ENCODE assay signal across 9 mouse cellular contexts in the genomic region with DNA sequence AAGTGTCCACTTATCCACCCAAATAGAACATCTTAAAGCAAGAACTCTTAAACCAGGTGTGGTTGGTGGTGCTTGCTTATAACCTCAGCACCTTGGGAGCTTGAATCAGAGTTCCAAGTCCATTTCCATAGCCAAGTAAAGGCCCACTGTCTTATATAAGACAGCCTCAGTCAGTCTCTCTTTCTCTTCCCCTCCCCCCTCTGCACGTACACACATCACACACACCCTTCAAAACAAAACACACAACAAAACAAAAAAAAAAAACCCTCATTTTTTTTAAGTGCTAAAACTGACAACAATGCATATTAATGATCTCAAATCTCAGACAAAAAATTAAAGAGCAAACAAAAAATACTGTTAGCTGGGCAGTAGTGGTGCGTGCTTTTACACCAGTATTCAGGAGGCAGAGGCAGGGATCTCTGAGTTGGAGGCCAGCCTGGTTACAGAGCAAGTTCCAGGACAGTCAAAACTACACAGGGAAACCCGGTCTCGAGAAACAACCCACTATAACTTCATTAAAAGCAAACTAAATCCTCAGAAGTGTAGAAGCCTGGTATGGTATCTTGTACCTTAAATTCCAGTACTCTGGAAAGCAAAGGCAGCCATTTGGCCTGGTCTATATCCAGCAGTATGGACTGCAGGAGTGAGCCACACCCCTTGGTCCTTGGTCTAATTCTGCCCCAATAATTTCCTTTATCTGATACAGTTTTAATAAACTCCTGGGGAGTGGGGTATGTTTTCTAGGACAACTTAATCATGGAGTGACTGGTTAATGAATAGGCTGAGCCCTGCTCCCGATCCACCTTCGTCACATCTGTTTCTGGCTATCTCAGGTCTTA. TPM values are rescaled to one million over a fixed set of nuclear protein-coding genes. Genes with fewer than 3 reads are reported as not detected.
DNase-seq lines count a peak whose midpoint lies in the region; ATAC-seq lines count a peak whose summit lies in the region.
"Had no signal": no experiment of that assay in that cellular context is flagged by ENCODE, and none has a peak within 500 bp of the region (broad histone marks: within the 10 kb centered on the region; RNA-seq: fewer than 3 reads in every experiment).

No protein-coding gene starts in this region.

- ATAC-seq in hindbrain, embryonic 16.5 days, result no peak
- ATAC-seq in midbrain, embryonic 12.5 days (ENCODE audit: low FRiP score, low read depth), result no peak

- 25% methylated on average over 6 of the region's 6 CpGs for WGBS in hindbrain, embryonic 16.5 days
- 26% methylated on average over 6 of the region's 6 CpGs for WGBS in midbrain, embryonic 12.5 days

- H3K4me3 ChIP-seq in hindbrain, embryonic 16.5 days (ENCODE audit: low read length), result peak overlapping the region; percentile 97
- peak overlapping the region; percentile 96 for H3K4me3 ChIP-seq in midbrain, embryonic 12.5 days

- no peaks in the 10 kb centered on the region for H3K9me3 ChIP-seq in hindbrain, embryonic 16.5 days (ENCODE audit: control insufficient read depth, low read length)
- H3K9me3 ChIP-seq in midbrain, embryonic 12.5 days, result no peaks in the 10 kb centered on the region

- peaks cover 24% of the 10 kb centered on the region for H3K4me1 ChIP-seq in hindbrain, embryonic 16.5 days (ENCODE audit: control insufficient read depth, insufficient read depth, low read depth, low read length)
- peaks cover 17% of the 10 kb centered on the region for H3K4me1 ChIP-seq in midbrain, embryonic 12.5 days

- H3K36me3 ChIP-seq in hindbrain, embryonic 16.5 days (ENCODE audit: control insufficient read depth, insufficient read depth, low read length), result no peaks in the 10 kb centered on the region
- H3K36me3 ChIP-seq in midbrain, embryonic 12.5 days, result no peaks in the 10 kb centered on the region

- H3K27ac ChIP-seq in hindbrain, embryonic 16.5 days (ENCODE audit: low read depth, low read length), result peak overlapping the region; percentile 91
- H3K27ac ChIP-seq in midbrain, embryonic 12.5 days (replicated peaks), result peak overlapping the region; percentile 96

- DNase-seq in adrenal gland, adult 2 months, result peak; percentile 19
- DNase-seq in adrenal gland, postnatal 4 days (ENCODE audit: low spot score in 2 of 2), result no peak
- DNase-seq in 3T3-L1 (ENCODE audit: low read depth, low spot score), result peak; percentile 44
- peak; percentile 20 for DNase-seq in embryo, embryonic 11 days
- no peak for DNase-seq in B cell, adult 2 months
- no peak for DNase-seq in c-Kit-positive CD71-positive TER-119-positive erythroid progenitor cells, embryonic 14.5 days (ENCODE audit: low spot score)

- H3K9ac ChIP-seq in hindbrain, embryonic 16.5 days (ENCODE audit: low read depth, low read length), result peak overlapping the region; percentile 64
- peak overlapping the region; percentile 65 for H3K9ac ChIP-seq in midbrain, embryonic 12.5 days (replicated peaks)

- H3K4me2 ChIP-seq in hindbrain, embryonic 16.5 days (ENCODE audit: low read length), result peak overlapping the region; percentile 66
- peak overlapping the region; percentile 60 for H3K4me2 ChIP-seq in midbrain, embryonic 12.5 days (replicated peaks)

- no peaks in the 10 kb centered on the region for H3K27me3 ChIP-seq in hindbrain, embryonic 16.5 days (replicated peaks; ENCODE audit: control insufficient read depth, insufficient read depth, low read length)
- no peaks in the 10 kb centered on the region for H3K27me3 ChIP-seq in midbrain, embryonic 12.5 days
- H3K27me3 ChIP-seq: Patski had no signal

RNA-seq across cellular contexts. Expression of a gene that starts 1.3 kb away (rescaled TPM):
- 100 to 1,000 TPM in 1 of 2 experiments, 10 to 100 TPM in 1; 75.2 to 160 TPM for total RNA-seq in adrenal gland, adult 2 months (2021)
- 1.8 and 2.3 TPM in 2 replicates for polyA plus RNA-seq in adrenal gland, adult 2 months (2012; rRNA removed)
- 10 to 100 TPM; 47.0 to 59.8 TPM for total RNA-seq in adrenal gland, postnatal 4 days (2021)
- 57.8 and 58.5 TPM in 2 replicates for polyA plus RNA-seq in hindbrain, embryonic 16.5 days (2015; fragmentation: Nextera tagmentation; extraction: Ambion mirVana)
- 51.5 and 54.2 TPM in 2 replicates for polyA plus RNA-seq in midbrain, embryonic 12.5 days (2016; fragmentation: Nextera tagmentation; extraction: Ambion mirVana)

RNA-seq across cellular contexts. Expression of a gene that starts 49.8 kb away (rescaled TPM):
- total RNA-seq in adrenal gland, adult 2 months (2021), result 10 to 100 TPM; 28.7 to 33.0 TPM
- 30.2 and 48.8 TPM in 2 replicates for polyA plus RNA-seq in adrenal gland, adult 2 months (2012; rRNA removed)
- 10 to 100 TPM; 41.7 to 47.3 TPM for total RNA-seq in adrenal gland, postnatal 4 days (2021)
- 12.2 and 15.5 TPM in 2 replicates for polyA plus RNA-seq in hindbrain, embryonic 16.5 days (2015; fragmentation: Nextera tagmentation; extraction: Ambion mirVana)
- 40.9 and 45.3 TPM in 2 replicates for polyA plus RNA-seq in midbrain, embryonic 12.5 days (2016; fragmentation: Nextera tagmentation; extraction: Ambion mirVana)

Comparison
In these comparisons a context has a peak if more than half of its experiments do, and no peak if none do; other contexts are left out.
1. DNase-seq: peak in adrenal gland, adult 2 months (single experiment), 3T3-L1 (single experiment) and embryo, embryonic 11 days (single experiment); none in adrenal gland, postnatal 4 days (0 of 2), B cell, adult 2 months (0 of 2) and c-Kit-positive CD71-positive TER-119-positive erythroid progenitor cells, embryonic 14.5 days (single experiment).
2. RNA of a gene that starts 1.3 kb away (polyA plus RNA-seq): 57.8 to 58.5 TPM in hindbrain, embryonic 16.5 days and 51.5 to 54.2 TPM in midbrain, embryonic 12.5 days; 1.8 to 2.3 TPM in adrenal gland, adult 2 months; every median in the first group is over 10 times any median in the second.